Mouse (Mus musculus) lung, adult 2 months (tissue): ENCODE results near the gene Dhx30.

Source experiments
- CTCF ChIP-seq: fragments of 200-500 bp; IDR thresholded peaks from 2 replicates; pipeline ENCODE4 v1.5.1; 2011; ENCODE audit warnings: mild to moderate bottlenecking, low read length, control low read depth; ENCODE audit not compliant: insufficient read depth
- POLR2A ChIP-seq: fragments of 200-500 bp; IDR thresholded peaks from 2 replicates; pipeline ENCODE4 v1.6.1; 2011; ENCODE audit warnings: low read depth, mild to moderate bottlenecking, control low read depth, low read length, borderline replicate concordance; ENCODE audit errors: extremely low read depth

GRCm38 (mm10) chr9:110062405-110062804 lies 55.2 kb downstream of the Dhx30 start:
- TF ChIP-seq POLR2A, result no peak
- TF ChIP-seq CTCF, result no peak
